Mouse (Mus musculus) gastrocnemius, postnatal 10 days (tissue): Measurements from ENCODE around the gene Gm7102. TPM values are rescaled to one million over a fixed set of nuclear protein-coding genes. Genes with fewer than 3 reads are reported as not detected.
A peak's percentile ranks its signal among the peaks of the same experiment; 100 is the strongest.
"Not testable (repeated sequence)": the region's sequence is repeated elsewhere in the genome, so short reads cannot be mapped to it uniquely, and the experiment has no call there.

Experiments used
- DNase-seq: peaks from one replicate; pipeline ENCODE4 v3.0.0; 2021; ENCODE audit warnings: mixed read lengths
- long read RNA-seq, 2 experiments: library from polyadenylated mRNA; stranded (forward); transcript quantifications; one replicate each; pipeline ENCODE4 v2.0.0; 2021
- total RNA-seq, 2 experiments: library from RNA; stranded (reverse); gene quantifications; 2 replicates each; pipeline ENCODE4 v1.2.3; 2021

The Gm7102 gene
- total RNA-seq: not detected
- long read RNA-seq, experiment 1: 0 reads
- long read RNA-seq, experiment 2: 0 reads

- DNase-seq: no peak
These were observed at the start of gene Gm7102 for GRCm38 (mm10) chr19:61175756-61176324. Gm7102 (minus strand) TSS chr19:61176309.

GRCm38 (mm10) chr19:61224678-61225525 is 48.8 kb upstream of the Gm7102 start:
- peak; percentile 6 for DNase-seq

GRCm38 (mm10) chr19:61223706-61224328 is 47.7 kb upstream of the Gm7102 start:
- no peak for DNase-seq

- DNase-seq: not testable (repeated sequence)
These were observed 31.4 kb upstream of the Gm7102 start for GRCm38 (mm10) chr19:61207506-61207905.

- peak; percentile 10 for DNase-seq
These were observed 23.7 kb upstream of the Gm7102 start for GRCm38 (mm10) chr19:61199836-61200235.

- DNase-seq: peak; percentile 85
These were observed 23.2 kb upstream of the Gm7102 start for GRCm38 (mm10) chr19:61199316-61199715.

GRCm38 (mm10) chr19:61183590-61183989 is 7.5 kb upstream of the Gm7102 start, which contains the start of gene Gm6020:
Gm6020 (plus strand) TSS chr19:61183890.
- not testable (repeated sequence) for DNase-seq

GRCm38 (mm10) chr19:61151701-61152420 is 24.2 kb downstream of the Gm7102 start:
- no peak for DNase-seq

- no peak for DNase-seq
These were observed 24.8 kb downstream of the Gm7102 start for GRCm38 (mm10) chr19:61151372-61151700.

- DNase-seq: no peak
These were observed 34.8 kb downstream of the Gm7102 start for GRCm38 (mm10) chr19:61141299-61141698.

- peak; percentile 53 for DNase-seq
These were observed 35.5 kb downstream of the Gm7102 start, which contains the start of gene Zfp950 for GRCm38 (mm10) chr19:61140342-61141206. Zfp950 (minus strand) TSS chr19:61140840.

GRCm38 (mm10) chr19:61138655-61139054 is 37.5 kb downstream of the Gm7102 start:
- DNase-seq: no peak

- DNase-seq: no peak
These were observed 45.0 kb downstream of the Gm7102 start for GRCm38 (mm10) chr19:61131096-61131495.

Other genes starting within 250 kb of the Gm7102 start
- 10 to 100 TPM; 10.3 to 14.2 TPM for gene Zfp950, start 35.5 kb downstream of the Gm7102 start, total RNA-seq
- gene Gm6020, start 7.6 kb upstream of the Gm7102 start, total RNA-seq: not detected
- gene Csf2ra, start 52.1 kb upstream of the Gm7102 start, total RNA-seq: 1 to 10 TPM; 2.4 to 6.4 TPM
- not detected for gene Gm21060, start 120.8 kb upstream of the Gm7102 start, total RNA-seq